Mouse (Mus musculus): ENCODE measurements around the gene Chic2. TPM values are rescaled to one million over a fixed set of nuclear protein-coding genes. Genes with fewer than 3 reads are reported as not detected.
A peak's percentile ranks its signal among the peaks of the same experiment; 100 is the strongest.

Gene Chic2
- total RNA-seq, 1 experiment: 38.9 TPM

GRCm38 (mm10) chr5:75074537-75075382, 30.2 kb upstream of the Chic2 start:
- no peak overlapping the region for H3K27ac ChIP-seq (ENCODE audit: insufficient read depth, low read depth, low read length, poor library complexity, severe bottlenecking)
- DNase-seq (ENCODE audit: low read depth, low spot score): no peak

DNA sequence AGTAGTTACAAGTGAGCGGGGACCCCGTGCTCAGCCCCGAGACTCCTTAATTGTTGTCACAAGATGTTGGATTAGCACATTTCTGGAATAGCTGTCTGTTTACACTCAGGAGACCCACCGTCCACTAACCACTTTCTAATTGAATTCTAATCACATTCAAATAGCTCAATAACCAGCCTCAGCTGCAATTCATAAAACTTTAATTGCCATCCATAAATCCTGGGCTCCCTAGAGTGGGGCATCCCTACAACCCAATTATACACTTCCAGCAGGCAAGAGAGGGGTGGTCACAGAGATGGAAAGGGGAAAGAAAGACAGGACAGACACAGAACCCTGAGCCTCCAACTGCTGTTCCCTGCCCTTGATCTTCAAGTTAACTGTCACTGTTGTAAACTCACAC, 29.6 kb upstream of the Chic2 start:
- H3K9ac ChIP-seq (ENCODE audit: insufficient read depth, low read depth, low read length, poor library complexity, severe bottlenecking): no peak overlapping the region
- no peaks in the 10 kb centered on the region for H3K36me3 ChIP-seq (ENCODE audit: control insufficient read depth, insufficient read depth, low read length, poor library complexity, severe bottlenecking)
- in situ Hi-C loops (cut with MboI; ENCODE audit: low sequenced_read_pairs in 2 of 2, unreplicated experiment in 2 of 2): loop anchor here in 1 of 2 experiments (5.0 kb wide), 1 partner anchor 78 kb away; the partner anchor contains the start of gene Pdgfra
- TF ChIP-seq MAFK (IDR thresholded peaks at IDR 0.05; ENCODE audit: insufficient read depth, low read depth, low read length): no peak
- TF ChIP-seq ZC3H11A (IDR thresholded peaks at IDR 0.05; ENCODE audit: borderline replicate concordance, low read depth, low read length): no peak
- no peak for TF ChIP-seq HCFC1 (IDR thresholded peaks at IDR 0.05; ENCODE audit: borderline replicate concordance, insufficient read depth, low read length)
- no peak for TF ChIP-seq CHD2 (IDR thresholded peaks at IDR 0.05; ENCODE audit: low read depth, low read length)
- no peak for TF ChIP-seq ZNF384 (IDR thresholded peaks at IDR 0.05; ENCODE audit: low read depth, low read length)
- H3K9me3 ChIP-seq (ENCODE audit: control insufficient read depth, insufficient read depth, low read depth, low read length): no peaks in the 10 kb centered on the region
- no peak overlapping the region for H3K4me3 ChIP-seq (ENCODE audit: insufficient read depth in 1 of 2, low read depth in 1 of 2, low read length in 2 of 2, poor library complexity in 1 of 2, severe bottlenecking in 1 of 2)
- no peak overlapping the region for H3K27ac ChIP-seq (ENCODE audit: insufficient read depth, low read depth, low read length, poor library complexity, severe bottlenecking)
- H3K4me1 ChIP-seq (ENCODE audit: control insufficient read depth in 2 of 2, insufficient read depth in 2 of 2, low read length in 2 of 2, poor library complexity in 1 of 2): peaks cover 0 to 4% of the 10 kb centered on the region in 2 experiments; a peak in 1 of 4 replicates
- no peak for DNase-seq (ENCODE audit: low read depth, low spot score)

More at GRCm38 (mm10) chr5:75074537-75075382, 30.2 kb upstream of the Chic2 start:
- H3K9me3 ChIP-seq (ENCODE audit: control insufficient read depth, insufficient read depth, low read depth, low read length): no peaks in the 10 kb centered on the region
- TF ChIP-seq ZNF384 (IDR thresholded peaks at IDR 0.05; ENCODE audit: low read depth, low read length) (no peak), ZC3H11A (IDR thresholded peaks at IDR 0.05; ENCODE audit: borderline replicate concordance, low read depth, low read length) (no peak), MAFK (IDR thresholded peaks at IDR 0.05; ENCODE audit: insufficient read depth, low read depth, low read length) (no peak), HCFC1 (IDR thresholded peaks at IDR 0.05; ENCODE audit: borderline replicate concordance, insufficient read depth, low read length) (no peak), CHD2 (IDR thresholded peaks at IDR 0.05; ENCODE audit: low read depth, low read length) (no peak)
- H3K36me3 ChIP-seq (ENCODE audit: control insufficient read depth, insufficient read depth, low read length, poor library complexity, severe bottlenecking): no peaks in the 10 kb centered on the region
- in situ Hi-C loops (cut with MboI; ENCODE audit: low sequenced_read_pairs in 2 of 2, unreplicated experiment in 2 of 2): loop anchor here (5.0 kb wide), 2 partner anchors 73 to 78 kb away; partner anchors contain the start of gene Pdgfra (in 1 of the 2)
- H3K4me1 ChIP-seq (ENCODE audit: control insufficient read depth in 2 of 2, insufficient read depth in 2 of 2, low read length in 2 of 2, poor library complexity in 1 of 2): peaks cover 0 to 7% of the 10 kb centered on the region in 2 experiments; a peak in 1 of 4 replicates
- H3K4me3 ChIP-seq (ENCODE audit: insufficient read depth in 1 of 2, low read depth in 1 of 2, low read length in 2 of 2, poor library complexity in 1 of 2, severe bottlenecking in 1 of 2): peak overlapping the region; percentile 41 to 54; a peak in 1 of 4 replicates
- H3K9ac ChIP-seq (ENCODE audit: insufficient read depth, low read depth, low read length, poor library complexity, severe bottlenecking): no peak overlapping the region

DNA sequence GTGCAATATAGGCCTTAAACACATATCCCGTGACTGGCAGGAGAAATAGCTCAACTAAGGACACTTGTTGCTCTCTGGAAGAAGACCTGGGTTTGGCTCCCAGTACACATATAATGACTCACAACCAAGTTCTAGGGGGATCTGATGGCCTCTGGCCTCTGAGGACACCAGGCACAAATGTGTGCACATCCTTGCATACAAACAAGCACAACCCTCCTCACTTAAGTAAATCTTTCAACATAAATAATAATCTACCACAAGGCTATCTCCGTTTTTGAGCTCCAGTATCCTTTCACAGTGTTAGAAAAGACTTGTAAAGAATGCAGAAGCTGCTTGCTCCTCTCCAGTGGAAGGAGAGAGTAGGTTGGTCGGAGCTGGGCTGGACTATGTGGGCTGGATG, 29.1 kb upstream of the Chic2 start:
- no peak for TF ChIP-seq MAFK (IDR thresholded peaks at IDR 0.05; ENCODE audit: insufficient read depth, low read depth, low read length)
- no peak for TF ChIP-seq HCFC1 (IDR thresholded peaks at IDR 0.05; ENCODE audit: borderline replicate concordance, insufficient read depth, low read length)
- TF ChIP-seq ZC3H11A (IDR thresholded peaks at IDR 0.05; ENCODE audit: borderline replicate concordance, low read depth, low read length): no peak
- TF ChIP-seq CHD2 (IDR thresholded peaks at IDR 0.05; ENCODE audit: low read depth, low read length): no peak
- TF ChIP-seq ZNF384 (IDR thresholded peaks at IDR 0.05; ENCODE audit: low read depth, low read length): no peak
- H3K36me3 ChIP-seq (ENCODE audit: control insufficient read depth, insufficient read depth, low read length, poor library complexity, severe bottlenecking): no peaks in the 10 kb centered on the region
- no peak overlapping the region for H3K9ac ChIP-seq (ENCODE audit: insufficient read depth, low read depth, low read length, poor library complexity, severe bottlenecking)
- no peak overlapping the region for H3K27ac ChIP-seq (ENCODE audit: insufficient read depth, low read depth, low read length, poor library complexity, severe bottlenecking)
- H3K4me1 ChIP-seq (ENCODE audit: control insufficient read depth in 2 of 2, insufficient read depth in 2 of 2, low read length in 2 of 2, poor library complexity in 1 of 2): peaks cover 0 to 4% of the 10 kb centered on the region in 2 experiments; a peak in 1 of 4 replicates
- no peak for DNase-seq (ENCODE audit: low read depth, low spot score)
- in situ Hi-C loops (cut with MboI; ENCODE audit: low sequenced_read_pairs in 2 of 2, unreplicated experiment in 2 of 2): loop anchor here in 1 of 2 experiments (5.0 kb wide), 1 partner anchor 79 kb away; the partner anchor contains the start of gene Pdgfra
- H3K9me3 ChIP-seq (ENCODE audit: control insufficient read depth, insufficient read depth, low read depth, low read length): no peaks in the 10 kb centered on the region
- no peak overlapping the region for H3K4me3 ChIP-seq (ENCODE audit: insufficient read depth in 1 of 2, low read depth in 1 of 2, low read length in 2 of 2, poor library complexity in 1 of 2, severe bottlenecking in 1 of 2)

DNA sequence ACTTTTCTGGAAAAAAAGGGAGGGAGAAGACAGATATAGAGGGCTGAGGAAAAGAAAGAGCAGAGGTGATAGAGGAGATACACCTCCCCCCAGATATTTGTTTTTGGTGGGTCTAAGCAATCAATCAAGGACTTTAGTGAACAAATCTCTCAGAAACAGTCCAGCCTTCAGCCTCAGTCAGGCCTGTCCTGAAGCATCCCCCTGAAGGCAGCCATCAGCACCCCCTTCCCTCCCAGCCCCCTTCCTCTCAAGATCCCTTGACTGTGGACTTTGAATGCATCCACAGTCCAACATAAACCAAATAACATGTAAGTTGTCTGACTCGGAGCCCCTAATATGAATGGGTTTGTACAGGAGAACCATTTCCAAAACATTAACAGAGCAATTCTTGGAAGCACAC, 28.6 kb upstream of the Chic2 start:
- no peak overlapping the region for H3K4me3 ChIP-seq (ENCODE audit: insufficient read depth in 1 of 2, low read depth in 1 of 2, low read length in 2 of 2, poor library complexity in 1 of 2, severe bottlenecking in 1 of 2)
- H3K9me3 ChIP-seq (ENCODE audit: control insufficient read depth, insufficient read depth, low read depth, low read length): no peaks in the 10 kb centered on the region
- no peak for TF ChIP-seq MAFK (IDR thresholded peaks at IDR 0.05; ENCODE audit: insufficient read depth, low read depth, low read length)
- TF ChIP-seq CHD2 (IDR thresholded peaks at IDR 0.05; ENCODE audit: low read depth, low read length): no peak
- no peak for TF ChIP-seq ZC3H11A (IDR thresholded peaks at IDR 0.05; ENCODE audit: borderline replicate concordance, low read depth, low read length)
- no peak for TF ChIP-seq HCFC1 (IDR thresholded peaks at IDR 0.05; ENCODE audit: borderline replicate concordance, insufficient read depth, low read length)
- TF ChIP-seq ZNF384 (IDR thresholded peaks at IDR 0.05; ENCODE audit: low read depth, low read length): no peak
- no peak overlapping the region for H3K27ac ChIP-seq (ENCODE audit: insufficient read depth, low read depth, low read length, poor library complexity, severe bottlenecking)
- no peaks in the 10 kb centered on the region for H3K36me3 ChIP-seq (ENCODE audit: control insufficient read depth, insufficient read depth, low read length, poor library complexity, severe bottlenecking)
- DNase-seq (ENCODE audit: low read depth, low spot score): no peak
- peaks cover 0 to 4% of the 10 kb centered on the region in 2 experiments; a peak in 1 of 4 replicates for H3K4me1 ChIP-seq (ENCODE audit: control insufficient read depth in 2 of 2, insufficient read depth in 2 of 2, low read length in 2 of 2, poor library complexity in 1 of 2)
- in situ Hi-C loops (cut with MboI; ENCODE audit: low sequenced_read_pairs in 2 of 2, unreplicated experiment in 2 of 2): loop anchor here in 1 of 2 experiments (5.0 kb wide), 1 partner anchor 79 kb away; the partner anchor contains the start of gene Pdgfra
- no peak overlapping the region for H3K9ac ChIP-seq (ENCODE audit: insufficient read depth, low read depth, low read length, poor library complexity, severe bottlenecking)

Measured in ES-E14 (cell line).